Mouse (Mus musculus) kidney, postnatal 14 days (tissue): ENCODE measurements around the gene Hrh3.
A peak's percentile ranks its signal among the peaks of the same experiment; 100 is the strongest.

Experiments
- DNase-seq: peaks from one replicate; pipeline ENCODE4 v3.0.0; 2022; ENCODE audit warnings: mixed read lengths

The Hrh3 gene

DNA sequence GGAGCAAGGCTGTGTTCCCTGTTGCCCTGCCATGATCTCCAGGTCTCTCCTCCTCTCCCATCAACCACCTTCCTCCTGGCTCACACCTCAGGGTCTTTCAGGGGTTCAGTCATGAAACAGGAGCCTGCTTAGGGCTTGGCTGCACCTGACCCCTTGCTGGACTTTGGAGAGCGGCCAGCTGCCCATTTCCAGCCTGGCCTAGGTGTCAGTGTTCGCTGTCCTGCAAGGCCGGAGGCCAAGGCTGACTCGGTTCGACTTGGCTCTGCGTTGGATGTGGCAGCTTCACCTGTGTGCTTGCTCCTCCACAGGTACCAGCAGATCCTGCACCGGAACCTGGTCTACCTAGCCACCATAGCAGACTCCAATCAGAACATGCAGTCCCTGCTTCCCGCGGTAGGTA lies 51.3 kb downstream of the Hrh3 start:
- DNase-seq, result peak; percentile 37

- no peak for DNase-seq
Observed at GRCm38 (mm10) chr2:180051986-180052733, 52.1 kb downstream of the Hrh3 start.

DNA sequence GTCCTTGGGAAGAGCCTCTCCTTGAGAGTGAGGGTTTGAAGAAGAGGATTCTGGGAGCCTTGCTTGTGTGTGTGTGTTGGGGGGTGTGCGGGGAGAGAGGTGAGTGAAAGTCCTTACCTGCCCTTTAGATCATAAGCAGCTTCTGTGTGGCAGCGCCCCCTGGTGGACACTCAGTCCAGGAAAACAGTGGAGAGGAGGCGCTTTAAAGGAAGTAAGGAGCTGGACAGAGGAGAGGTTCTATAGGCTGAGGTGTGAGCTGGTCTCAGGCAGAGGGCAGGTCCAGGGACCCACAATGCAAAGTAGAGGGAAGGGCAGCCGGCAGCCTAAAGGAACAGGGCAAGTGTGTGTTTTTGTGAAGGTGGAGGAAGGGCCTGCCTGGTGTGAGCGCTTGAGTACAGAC lies 53.3 kb downstream of the Hrh3 start:
- peak; percentile 84 for DNase-seq
